Mouse (Mus musculus) MEL (cell line): ENCODE measurements at regions not wholly inside any gene's neighbourhood (a gene's known extent, or its start where the extent isn't known, plus 50 kb on each side); places are given as distances from the start of the nearest gene placed in this dataset.

Source experiments
- CTCF ChIP-seq, 3 experiments: IDR thresholded peaks in 2 of 3; conservative IDR thresholded peaks in 1 of 3; 2 replicates each; pipeline ENCODE4 v1.5.1; 2011 to 2012; ENCODE audit warnings: low read length in 3 of 3, low read depth in 2 of 3, mild to moderate bottlenecking in 2 of 3, improper control_type of control experiment in 1 of 3, inconsistent platforms in 1 of 3, mixed read lengths in 1 of 3, moderate library complexity in 1 of 3; ENCODE audit not compliant: control insufficient read depth in 1 of 3, insufficient read depth in 1 of 3, poor library complexity in 1 of 3, severe bottlenecking in 1 of 3
- EP300 ChIP-seq, 2 experiments: IDR thresholded peaks; 2 replicates each; pipeline ENCODE4 v1.6.1; 2011; ENCODE audit warnings: improper control_type of control experiment in 2 of 2, low read length in 2 of 2, low read depth in 1 of 2, mild to moderate bottlenecking in 1 of 2
- MAX ChIP-seq: IDR thresholded peaks from 2 replicates; pipeline ENCODE4 v1.6.1; 2011; ENCODE audit warnings: low read length, improper control_type of control experiment
- MYB ChIP-seq: IDR thresholded peaks from 2 replicates; pipeline ENCODE4 v1.6.1; 2011; ENCODE audit warnings: mild to moderate bottlenecking, low read depth, low read length, improper control_type of control experiment
- POLR2A ChIP-seq, 2 experiments: IDR thresholded peaks; 2 replicates each; pipeline ENCODE4 v1.6.1; 2011 to 2012; ENCODE audit warnings: low read length in 2 of 2, mild to moderate bottlenecking in 2 of 2, control low read depth in 1 of 2, improper control_type of control experiment in 1 of 2, low read depth in 1 of 2, moderate library complexity in 1 of 2; ENCODE audit not compliant: control insufficient read depth in 1 of 2, insufficient read depth in 1 of 2, poor library complexity in 1 of 2
- RAD21 ChIP-seq: IDR thresholded peaks from 2 replicates; pipeline ENCODE4 v1.6.1; 2011; ENCODE audit warnings: mild to moderate bottlenecking, low read depth, low read length, improper control_type of control experiment
- ZMIZ1 ChIP-seq: IDR thresholded peaks from 2 replicates; pipeline ENCODE4 v1.6.1; 2012; ENCODE audit warnings: low read depth, mild to moderate bottlenecking, inconsistent platforms, low read length, improper control_type of control experiment, moderate library complexity

DNA sequence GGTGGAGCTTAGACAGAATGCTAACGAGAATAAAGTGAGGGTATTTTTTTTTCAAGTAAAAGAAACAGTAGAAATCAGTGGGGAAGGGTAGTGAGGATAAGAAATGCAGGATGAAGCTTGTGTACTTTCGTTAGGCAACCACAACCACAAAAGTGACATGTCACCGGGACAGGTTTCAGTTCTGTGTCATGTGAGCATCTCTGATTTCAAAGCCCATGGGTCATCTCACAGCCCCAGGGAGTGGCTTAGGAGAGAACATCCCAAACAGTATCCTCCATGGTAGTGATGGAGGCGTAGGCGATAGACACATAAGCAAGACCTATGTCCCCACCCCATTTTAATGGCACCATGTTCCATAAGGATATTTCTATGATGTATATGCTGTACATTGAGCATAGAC is 147.4 kb upstream of the Arl4c start:
- TF ChIP-seq ZMIZ1: no peak
- no peak for TF ChIP-seq CTCF (IDR thresholded peaks at IDR 0.05 in 2 of 3, conservative IDR thresholded peaks at IDR 0.05 in 1 of 3; ENCODE audit: control insufficient read depth in 1 of 3, insufficient read depth in 1 of 3, low read depth in 2 of 3, low read length in 3 of 3, poor library complexity in 1 of 3, severe bottlenecking in 1 of 3)
- TF ChIP-seq MAX: no peak
- TF ChIP-seq EP300 (IDR thresholded peaks at IDR 0.05; ENCODE audit: low read depth in 1 of 2, low read length in 2 of 2): no peak
- TF ChIP-seq POLR2A (IDR thresholded peaks at IDR 0.05; ENCODE audit: control insufficient read depth in 1 of 2, insufficient read depth in 1 of 2, low read depth in 1 of 2, low read length in 2 of 2, poor library complexity in 1 of 2): no peak
- no peak for TF ChIP-seq RAD21
- TF ChIP-seq MYB: no peak
